Mouse (Mus musculus): ENCODE data around the gene Samsn1.

Gene Samsn1

GRCm38 (mm10) chr16:76022181-76022580 is at the start of gene Samsn1:
Samsn1 (minus strand) TSS chr16:76022281.
- CTCF ChIA-PET: no interaction called here

DNA sequence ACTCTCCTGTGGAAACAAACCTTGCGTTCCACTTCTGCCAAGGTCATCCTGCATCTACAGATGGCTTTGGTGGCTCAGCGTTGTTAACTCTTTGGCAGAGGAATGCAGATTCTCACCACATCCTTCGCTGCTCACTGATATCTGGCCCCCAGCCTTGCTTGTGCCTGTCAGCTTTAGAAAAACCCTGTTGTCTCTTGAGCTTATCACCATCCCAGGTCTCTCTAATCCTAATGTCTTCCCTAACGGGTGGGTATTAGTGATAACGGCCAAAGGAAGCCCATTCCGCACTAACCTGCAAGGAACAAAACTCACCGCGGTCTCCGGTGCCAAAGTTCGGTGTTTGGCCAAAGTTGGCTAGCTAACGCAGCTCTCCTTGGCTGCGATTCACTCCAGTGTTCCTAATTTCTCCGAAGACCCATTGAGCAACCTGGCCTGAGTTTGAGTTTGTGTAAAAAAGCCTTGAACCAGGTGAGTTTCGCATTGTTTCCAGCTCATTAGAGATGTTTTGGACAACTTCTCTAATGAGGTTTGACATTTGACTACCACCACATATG is 44.1 kb upstream of the Samsn1 start:
- CTCF ChIA-PET: no interaction called here

GRCm38 (mm10) chr16:76054976-76055375 is 32.9 kb upstream of the Samsn1 start:
- CTCF ChIA-PET: no interaction called here

GRCm38 (mm10) chr16:76054079-76054478 is 32.0 kb upstream of the Samsn1 start:
- CTCF ChIA-PET: no interaction called here

GRCm38 (mm10) chr16:76053537-76053936 is 31.5 kb upstream of the Samsn1 start:
- CTCF ChIA-PET: no interaction called here

DNA sequence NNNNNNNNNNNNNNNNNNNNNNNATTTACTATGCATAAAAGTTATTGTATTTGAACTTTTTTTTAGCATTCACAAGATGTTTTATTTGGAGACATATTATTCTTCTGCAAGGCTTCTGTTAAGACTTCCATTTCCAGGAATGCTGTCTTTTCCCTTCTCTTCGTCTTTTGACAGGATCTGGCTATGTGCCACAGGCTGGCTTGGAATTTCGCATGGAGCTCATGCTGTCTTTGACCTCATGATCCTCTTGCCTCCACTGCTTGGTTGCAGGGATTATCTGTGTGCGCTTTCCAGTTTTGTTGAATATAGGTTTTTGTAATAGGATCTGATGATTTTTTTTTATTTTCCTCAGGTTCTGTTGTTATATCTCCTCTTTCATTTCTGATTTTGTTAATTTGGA is 25.0 kb upstream of the Samsn1 start:
- CTCF ChIA-PET: no interaction called here

- CTCF ChIA-PET: no interaction called here
Measured at GRCm38 (mm10) chr16:76040319-76040945, 18.4 kb upstream of the Samsn1 start.

DNA sequence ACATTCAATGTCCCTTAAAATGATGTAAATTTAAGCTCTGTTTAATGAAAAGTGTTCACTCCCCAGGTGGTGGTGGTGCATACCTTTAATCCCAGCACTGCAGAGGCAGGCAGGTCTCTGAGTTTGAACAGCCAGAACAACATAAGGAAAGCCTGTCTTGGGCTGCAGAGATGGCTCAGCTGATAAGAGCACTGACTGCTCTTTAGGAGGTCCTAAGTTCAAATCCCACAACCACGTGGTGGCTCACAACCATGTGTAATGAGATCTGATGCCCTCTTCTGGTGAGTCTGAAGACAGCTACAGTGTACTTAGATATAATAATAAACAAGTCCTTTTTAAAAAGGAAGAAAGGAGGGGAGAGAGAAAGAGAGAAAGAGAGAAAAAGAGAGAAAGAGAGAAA is 2.9 kb downstream of the Samsn1 start:
- CTCF ChIA-PET: interaction anchor here (0.6 kb wide), 2 partner anchors 99 to 110 kb away, joined by 3 to 15 read pairs; no protein-coding TSS in a partner anchor

- CTCF ChIA-PET: no interaction called here
Measured at GRCm38 (mm10) chr16:76003812-76004389, 18.2 kb downstream of the Samsn1 start.

- CTCF ChIA-PET: interaction anchor here (0.6 kb wide), 1 partner anchor 12 kb away, joined by 4 read pairs; no protein-coding TSS in a partner anchor
Measured at GRCm38 (mm10) chr16:76002870-76003572, 19.1 kb downstream of the Samsn1 start.

DNA sequence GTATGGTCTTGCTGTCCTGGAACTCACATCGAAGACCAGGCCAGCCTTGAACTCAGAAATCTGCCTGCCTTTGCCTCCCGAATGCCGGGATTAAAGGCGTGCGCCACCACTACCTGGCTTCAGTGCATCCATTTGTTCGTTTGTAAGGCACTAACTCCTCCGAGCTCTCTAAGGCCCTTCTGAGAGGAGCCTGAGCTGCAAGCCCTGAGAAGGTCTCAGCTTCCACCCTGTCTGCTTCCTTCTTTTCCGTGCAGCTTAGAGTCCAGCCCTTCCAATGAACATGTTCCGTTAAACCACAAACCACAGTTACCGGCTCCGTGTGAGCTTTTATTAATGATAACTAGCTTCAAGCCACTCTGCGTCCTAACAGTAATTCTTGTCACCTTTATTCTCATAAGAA is 19.8 kb downstream of the Samsn1 start:
- CTCF ChIA-PET: interaction anchor here (0.6 kb wide), 1 partner anchor 11 kb away, joined by 4 read pairs; no protein-coding TSS in a partner anchor

- CTCF ChIA-PET: no interaction called here
Measured at GRCm38 (mm10) chr16:76001788-76002187, 20.3 kb downstream of the Samsn1 start.

DNA sequence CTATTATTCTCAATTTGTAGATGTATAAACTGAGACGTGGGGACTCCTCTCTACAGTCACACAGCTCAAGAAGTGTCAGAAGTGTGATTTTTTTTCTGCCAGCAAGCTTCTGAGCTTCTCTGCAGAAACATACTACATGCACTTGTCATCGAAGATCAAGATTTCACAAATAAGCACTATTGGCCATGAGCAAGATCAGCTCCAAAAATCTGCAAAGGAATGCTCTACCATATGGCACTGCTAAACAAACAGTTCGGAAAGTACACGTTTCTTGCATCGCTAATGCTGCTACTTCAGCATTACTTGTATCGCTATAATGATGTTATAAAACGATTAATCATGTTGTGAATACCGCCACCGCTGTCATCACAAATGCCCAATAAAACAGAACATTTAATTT is 22.0 kb downstream of the Samsn1 start:
- CTCF ChIA-PET: no interaction called here

DNA sequence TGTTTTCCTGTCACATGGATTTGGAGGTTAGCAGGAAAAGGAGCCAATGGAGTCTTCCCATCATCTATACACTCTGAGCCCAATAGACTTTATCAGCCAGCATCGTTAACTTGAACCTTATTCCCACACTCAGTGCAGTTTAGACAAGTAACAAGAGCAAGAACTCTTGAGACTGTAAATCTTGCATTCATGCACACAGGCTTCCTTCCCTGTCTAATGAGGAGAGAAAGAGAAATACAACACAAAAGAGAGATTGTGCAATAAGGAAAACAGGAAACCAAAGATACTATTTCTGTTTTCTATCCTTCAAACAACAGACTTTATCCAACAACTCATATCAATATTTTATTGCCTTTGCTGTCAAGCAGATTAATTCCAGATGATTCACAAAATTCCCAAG is 31.9 kb downstream of the Samsn1 start:
- CTCF ChIA-PET: no interaction called here

DNA sequence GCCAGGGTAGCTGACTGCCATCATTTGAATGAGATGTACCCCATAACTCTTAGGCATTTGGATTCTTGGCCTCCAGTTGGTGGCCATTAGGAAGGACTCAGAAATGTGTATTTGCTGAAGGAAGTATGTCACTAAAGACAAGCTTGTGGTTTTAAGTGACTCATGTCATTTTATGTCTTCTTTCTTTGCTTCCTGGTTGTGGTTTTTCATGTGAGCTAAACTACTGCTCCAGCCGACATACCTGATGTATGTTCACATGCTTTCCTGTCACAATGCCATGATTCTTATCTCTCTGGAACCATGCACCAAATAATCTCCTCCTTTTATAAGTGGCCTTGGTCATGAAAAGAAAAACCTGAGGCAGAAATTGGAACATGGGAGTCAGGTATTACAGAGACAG is 38.2 kb downstream of the Samsn1 start:
- CTCF ChIA-PET: no interaction called here

DNA sequence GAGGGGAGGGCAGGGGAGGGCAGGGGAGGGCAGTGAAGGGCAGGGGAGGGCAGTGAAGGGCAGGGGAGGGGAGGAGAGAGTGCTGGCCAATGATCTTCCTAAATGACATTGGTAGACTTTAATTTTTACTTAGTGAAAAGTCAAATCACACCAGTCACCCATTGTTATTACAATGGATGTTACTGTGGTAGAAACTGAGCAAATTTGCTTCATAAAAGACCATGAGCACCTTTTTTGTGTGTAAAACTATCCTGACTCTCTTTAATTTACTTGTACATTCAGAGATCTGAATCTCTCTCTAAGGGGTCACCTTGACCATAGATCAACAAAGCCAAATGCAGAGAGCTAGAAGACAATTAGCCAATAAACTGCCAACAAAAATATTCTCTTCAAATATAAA is 42.7 kb downstream of the Samsn1 start:
- CTCF ChIA-PET: no interaction called here

DNA sequence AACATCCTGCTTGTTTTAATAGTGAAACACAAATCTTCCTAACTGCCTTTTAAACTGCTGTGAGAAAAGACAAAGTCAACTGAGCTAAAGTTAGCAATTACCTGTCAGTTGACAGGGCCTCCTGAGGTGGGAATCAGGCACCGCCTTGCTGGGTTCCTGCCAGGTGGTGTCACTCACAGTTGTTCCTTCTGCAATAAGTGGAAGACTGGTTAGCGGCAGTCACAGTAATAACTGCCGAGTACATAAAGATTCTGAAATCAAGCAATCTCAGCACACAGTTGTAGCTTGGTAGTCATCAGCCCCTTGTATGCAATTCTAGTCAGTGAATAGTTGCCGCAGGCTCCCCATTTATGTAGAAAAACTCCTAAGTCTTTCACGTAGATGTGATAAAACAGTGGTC is 44.3 kb downstream of the Samsn1 start:
- CTCF ChIA-PET: no interaction called here

DNA sequence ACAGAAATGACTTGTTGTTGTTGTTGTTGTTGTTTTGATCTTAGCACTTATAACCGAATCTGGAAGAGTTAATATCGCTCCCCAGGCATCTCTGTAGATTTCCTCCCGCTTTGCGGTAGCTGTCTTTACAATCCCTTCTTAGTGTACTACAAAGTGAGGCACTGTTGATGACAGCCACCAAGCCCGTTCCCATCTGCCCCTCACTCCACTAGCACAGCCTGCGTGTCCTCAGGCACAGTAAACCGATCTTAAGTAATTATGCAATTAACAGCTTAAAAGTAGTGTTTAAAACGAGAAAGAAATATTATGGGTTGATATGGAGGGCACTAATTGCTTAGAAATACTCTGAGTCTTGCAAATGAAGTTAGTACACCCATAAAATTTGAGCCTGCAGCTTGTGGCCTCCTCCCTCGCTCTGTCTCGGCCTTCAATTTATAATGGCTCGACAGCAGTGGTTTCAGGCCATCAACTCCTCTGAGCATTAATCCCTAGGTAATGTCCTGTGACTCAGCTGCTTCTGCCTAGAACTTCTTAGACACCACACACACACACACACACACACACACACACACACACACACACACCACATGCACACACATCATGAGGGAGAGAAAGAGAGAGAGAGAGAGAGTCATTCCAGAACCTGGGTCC is 46.3 kb downstream of the Samsn1 start:
- CTCF ChIA-PET: no interaction called here

DNA sequence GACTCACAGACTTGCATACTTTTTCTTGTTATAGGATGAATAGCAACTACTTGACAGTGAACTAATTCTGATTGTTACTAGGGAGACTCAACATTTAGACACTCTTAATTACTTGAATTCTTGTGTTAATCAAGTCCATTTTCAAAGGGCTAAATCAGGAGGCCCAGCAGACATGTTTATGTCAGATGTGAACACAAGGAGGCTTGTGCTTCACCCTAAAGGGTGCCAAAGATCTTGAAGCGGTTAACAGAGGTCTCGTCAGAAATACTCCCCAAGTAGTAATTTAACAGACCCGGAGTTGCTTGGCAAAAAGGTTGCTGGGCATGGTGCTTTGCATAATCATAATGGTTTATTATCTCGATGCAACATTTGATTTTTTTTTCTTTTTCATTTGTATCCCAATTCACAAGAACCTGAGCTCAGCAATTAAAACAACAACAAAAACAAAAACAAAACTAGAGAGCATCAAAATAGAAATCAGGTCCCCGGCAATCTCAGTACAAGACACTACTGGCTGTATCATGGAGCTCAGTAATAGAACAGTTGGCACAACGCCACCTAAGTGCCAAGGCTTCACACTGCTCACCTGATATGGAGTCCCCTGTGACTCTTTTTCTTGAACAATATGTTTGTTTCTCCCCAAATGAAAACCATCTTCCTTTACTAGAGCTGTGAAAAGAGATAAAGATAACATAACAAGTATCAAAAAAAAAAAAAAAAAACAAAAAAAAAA is 51.6 kb downstream of the Samsn1 start:
- CTCF ChIA-PET: no interaction called here

GRCm38 (mm10) chr16:75962021-75962420 is 60.1 kb downstream of the Samsn1 start:
- CTCF ChIA-PET: no interaction called here

DNA sequence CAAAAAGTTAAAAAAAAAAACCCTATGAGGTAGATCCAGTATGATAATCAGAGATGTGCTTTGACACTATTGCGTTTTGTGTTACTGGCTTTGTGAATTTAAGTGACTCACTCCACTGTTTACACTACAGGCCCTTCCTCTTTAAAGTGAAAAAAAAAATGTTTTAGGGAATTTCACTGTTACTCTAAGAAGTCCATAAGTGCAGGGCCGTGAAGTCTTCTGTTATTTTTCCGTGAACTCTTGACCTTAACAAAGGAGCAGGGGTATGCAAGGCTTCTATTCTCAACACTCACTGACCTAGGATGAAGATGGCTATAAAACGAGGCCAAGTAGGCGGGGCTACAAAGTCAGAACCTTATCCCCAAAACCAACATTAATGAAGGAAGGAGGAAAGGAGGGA is 60.6 kb downstream of the Samsn1 start:
- CTCF ChIA-PET: no interaction called here

DNA sequence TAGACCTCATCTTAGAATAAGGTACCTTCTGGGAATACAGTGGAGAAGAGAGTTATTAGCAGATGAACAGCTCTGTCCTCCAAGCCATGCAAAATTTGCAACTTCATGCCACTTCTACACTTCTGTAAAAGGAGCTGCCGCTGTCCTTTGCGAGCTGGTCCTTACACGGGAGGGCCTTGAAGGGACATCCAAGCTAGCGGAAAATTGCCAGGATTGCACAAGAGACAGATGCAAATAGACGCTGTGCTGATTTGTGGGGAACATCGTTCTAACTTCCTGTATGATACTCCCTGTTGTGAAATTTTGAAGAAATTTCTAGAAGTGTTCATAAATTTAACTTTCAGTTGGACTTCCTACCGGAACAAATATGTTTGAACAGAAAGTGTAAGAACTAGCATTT is 61.0 kb downstream of the Samsn1 start:
- CTCF ChIA-PET: no interaction called here
